Mouse (Mus musculus) 3T3-L1 (cell line): ENCODE data around the gene Clca1.
"Not testable (repeated sequence)": the region's sequence is repeated elsewhere in the genome, so short reads cannot be mapped to it uniquely, and the experiment has no call there.

Source experiments
- DNase-seq: peaks from one replicate; pipeline ENCODE4 v3.0.0-alpha.2; 2015; ENCODE audit warnings: low read depth, low spot score

Clca1 gene

GRCm38 (mm10) chr3:145032676-145033075 lies at the start of gene Clca1:
Gene Clca1, minus strand, starts transcription at chr3:145032776.
- DNase-seq: no peak

GRCm38 (mm10) chr3:145080904-145081303 lies 48.3 kb upstream of the Clca1 start:
- DNase-seq: no peak

GRCm38 (mm10) chr3:145078405-145078804 lies 45.8 kb upstream of the Clca1 start:
- no peak for DNase-seq

GRCm38 (mm10) chr3:145072339-145072738 lies 39.8 kb upstream of the Clca1 start:
- DNase-seq: peak; percentile 29

GRCm38 (mm10) chr3:145068964-145069363 lies 36.4 kb upstream of the Clca1 start:
- DNase-seq: no peak

GRCm38 (mm10) chr3:145055138-145055537 lies 22.6 kb upstream of the Clca1 start:
- DNase-seq: not testable (repeated sequence)

GRCm38 (mm10) chr3:145049820-145050219 lies 17.2 kb upstream of the Clca1 start:
- no peak for DNase-seq

- DNase-seq: no peak
Measured at GRCm38 (mm10) chr3:145038813-145039212, 6.2 kb upstream of the Clca1 start.

GRCm38 (mm10) chr3:145028036-145028435 lies 4.5 kb downstream of the Clca1 start:
- no peak for DNase-seq

GRCm38 (mm10) chr3:145026750-145027149 lies 5.8 kb downstream of the Clca1 start:
- DNase-seq: peak; percentile 87

GRCm38 (mm10) chr3:145017807-145018206 lies 14.8 kb downstream of the Clca1 start:
- DNase-seq: no peak

- peak; percentile 66 for DNase-seq
Measured at GRCm38 (mm10) chr3:145004422-145004821, 28.2 kb downstream of the Clca1 start.

GRCm38 (mm10) chr3:145000912-145001311 lies 31.7 kb downstream of the Clca1 start:
- DNase-seq: no peak

- DNase-seq: peak; percentile 42
Measured at GRCm38 (mm10) chr3:144993055-144993454, 39.5 kb downstream of the Clca1 start.

- peak; percentile 25 for DNase-seq
Measured at GRCm38 (mm10) chr3:144992618-144993017, 40.0 kb downstream of the Clca1 start.

- no peak for DNase-seq
Measured at GRCm38 (mm10) chr3:144985890-144986289, 46.7 kb downstream of the Clca1 start.

- DNase-seq: peak; percentile 90
Measured at GRCm38 (mm10) chr3:144980551-144980950, 52.0 kb downstream of the Clca1 start.

- no peak for DNase-seq
Measured at GRCm38 (mm10) chr3:144977631-144978030, 54.9 kb downstream of the Clca1 start.

GRCm38 (mm10) chr3:144976091-144976490 lies 56.5 kb downstream of the Clca1 start:
- DNase-seq: peak; percentile 74

- no peak for DNase-seq
Measured at GRCm38 (mm10) chr3:144974945-144975344, 57.6 kb downstream of the Clca1 start, which contains the start of gene Clca4a. Gene Clca4a, minus strand, starts transcription at chr3:144975045.

- DNase-seq: peak; percentile 91
Measured at GRCm38 (mm10) chr3:144971553-144972270, 60.9 kb downstream of the Clca1 start.

GRCm38 (mm10) chr3:144969755-144970154 lies 62.8 kb downstream of the Clca1 start:
- DNase-seq: no peak

GRCm38 (mm10) chr3:144966074-144966473 lies 66.5 kb downstream of the Clca1 start:
- no peak for DNase-seq
